Mouse (Mus musculus) lung, postnatal 0 days (tissue): ENCODE measurements around the gene Zfp131.
"Not testable (repeated sequence)": the region's sequence is repeated elsewhere in the genome, so short reads cannot be mapped to it uniquely, and the experiment has no call there.

Source experiments
- CTCF ChIP-seq: IDR thresholded peaks from 2 replicates; pipeline ENCODE4 v1.5.1; 2016; ENCODE audit warnings: antibody characterized with exemption, mild to moderate bottlenecking
- EP300 ChIP-seq: IDR thresholded peaks from 2 replicates; pipeline ENCODE4 v1.6.1; 2016; ENCODE audit warnings: antibody characterized with exemption, mild to moderate bottlenecking, control low read depth

DNA sequence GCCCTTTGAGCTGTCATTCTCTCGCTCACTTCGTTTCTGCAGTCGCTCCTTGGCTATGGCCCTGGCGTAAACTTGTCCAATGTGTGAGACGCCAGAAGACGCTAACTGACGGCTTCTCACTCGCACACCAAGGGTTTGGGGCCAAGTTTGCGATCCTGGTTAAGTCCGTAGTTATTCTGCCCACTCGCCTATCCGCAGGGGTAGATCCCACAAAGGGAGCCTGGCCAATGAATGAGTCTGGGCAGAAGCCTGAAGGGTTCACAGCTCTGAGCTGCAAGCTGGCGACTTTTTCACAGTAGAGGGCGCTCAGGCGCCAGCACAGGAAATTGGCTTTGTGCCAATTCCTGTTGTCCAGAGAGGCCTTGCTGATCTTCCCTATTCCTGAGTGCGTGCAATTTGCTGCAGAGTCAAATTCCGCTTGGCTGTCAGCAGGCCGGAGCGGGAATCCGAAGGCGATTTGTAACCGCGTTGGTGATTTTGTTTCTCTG is 45.7 kb upstream of the Zfp131 start:
- peak; percentile 50 for TF ChIP-seq CTCF
- not testable (repeated sequence) for TF ChIP-seq EP300
